In genomic region chr16:10388634-10389365, GRCm38 (mm10) we compare ENCODE assay signal across 22 mouse cellular contexts. TPM values are rescaled to one million over a fixed set of nuclear protein-coding genes. Genes with fewer than 3 reads are reported as not detected.
DNase-seq lines count a peak whose midpoint lies in the region; ATAC-seq and TF ChIP-seq lines count a peak whose summit lies in the region.
"Had no signal": no experiment of that assay in that cellular context is flagged by ENCODE, and none has a peak within 500 bp of the region (broad histone marks: within the 10 kb centered on the region; RNA-seq: fewer than 3 reads in every experiment).

No protein-coding gene starts in this region.

- no peaks in the 10 kb centered on the region for H3K9me3 ChIP-seq in midbrain, embryonic 11.5 days (ENCODE audit: control insufficient read depth, low read length)
- H3K9me3 ChIP-seq in midbrain, postnatal 0 days (ENCODE audit: low read length), result no peaks in the 10 kb centered on the region
- no peaks in the 10 kb centered on the region for H3K9me3 ChIP-seq in liver, embryonic 12.5 days (replicated peaks)
- no peaks in the 10 kb centered on the region for H3K9me3 ChIP-seq in intestine, postnatal 0 days (ENCODE audit: control insufficient read depth)
- H3K9me3 ChIP-seq: embryonic facial prominence, embryonic 10.5 days; forebrain, embryonic 15.5 days; heart, embryonic 15.5 days; hindbrain, embryonic 13.5 days had no signal

- H3K27ac ChIP-seq in midbrain, embryonic 11.5 days (ENCODE audit: low read depth, low read length), result no peak overlapping the region
- H3K27ac ChIP-seq in midbrain, postnatal 0 days (ENCODE audit: low read depth, low read length), result no peak overlapping the region
- H3K27ac ChIP-seq in liver, embryonic 12.5 days, result no peak overlapping the region
- no peak overlapping the region for H3K27ac ChIP-seq in kidney, adult 2 months (ENCODE audit: insufficient read depth, low read depth, low read length)
- no peak overlapping the region for H3K27ac ChIP-seq in layer of hippocampus, adult 2 months
- no peak overlapping the region for H3K27ac ChIP-seq in intestine, postnatal 0 days (ENCODE audit: low read depth, low read length)
- H3K27ac ChIP-seq: embryonic facial prominence, embryonic 10.5 days; forebrain, embryonic 15.5 days; heart, embryonic 15.5 days; hindbrain, embryonic 13.5 days; hindbrain, postnatal 0 days had no signal

- H3K4me2 ChIP-seq in midbrain, embryonic 11.5 days, result no peak overlapping the region
- no peak overlapping the region for H3K4me2 ChIP-seq in midbrain, postnatal 0 days (ENCODE audit: low read depth, low read length, poor library complexity, severe bottlenecking)
- H3K4me2 ChIP-seq in liver, embryonic 12.5 days, result no peak overlapping the region
- no peak overlapping the region for H3K4me2 ChIP-seq in intestine, postnatal 0 days (replicated peaks; ENCODE audit: low read depth)
- H3K4me2 ChIP-seq: forebrain, embryonic 15.5 days; heart, embryonic 15.5 days; hindbrain, embryonic 13.5 days had no signal

- no peak overlapping the region for H3K9ac ChIP-seq in midbrain, embryonic 11.5 days (ENCODE audit: low read length)
- no peak overlapping the region for H3K9ac ChIP-seq in midbrain, postnatal 0 days (replicated peaks; ENCODE audit: low read length, poor library complexity, severe bottlenecking)
- no peak overlapping the region for H3K9ac ChIP-seq in liver, embryonic 12.5 days
- H3K9ac ChIP-seq in intestine, postnatal 0 days (ENCODE audit: low read depth, low read length), result no peak overlapping the region
- H3K9ac ChIP-seq: forebrain, embryonic 15.5 days; heart, embryonic 15.5 days; hindbrain, embryonic 13.5 days had no signal

- no peak for TF ChIP-seq POLR2A in kidney, adult 2 months (IDR thresholded peaks at IDR 0.05; ENCODE audit: low read depth, low read length)

- DNase-seq in midbrain, embryonic 11.5 days (ENCODE audit: low spot score, missing footprints), result peak; percentile 53
- no peak for DNase-seq in midbrain, postnatal 0 days (ENCODE audit: low spot score)
- DNase-seq in kidney, adult 2 months, result no peak
- no peak for DNase-seq in layer of hippocampus, adult 2 months (ENCODE audit: low spot score in 2 of 2)
- DNase-seq: adrenal gland, postnatal 10 days; cerebellum, adult 11-12 months; cerebellum, adult 9-10 months; cerebellum, postnatal 25 days; gastrocnemius, postnatal 14 days; heart, postnatal 14 days had no signal

- 86% methylated on average over 6 of the region's 6 CpGs for WGBS in midbrain, embryonic 11.5 days
- 87% methylated on average over 6 of the region's 6 CpGs for WGBS in midbrain, postnatal 0 days
- WGBS in liver, embryonic 12.5 days (ENCODE audit: insufficient replicate concordance), result 82% methylated on average over 6 of the region's 6 CpGs
- 89% methylated on average over 6 of the region's 6 CpGs for WGBS in kidney, adult 2 months
- 92% methylated on average over 6 of the region's 6 CpGs for WGBS in intestine, postnatal 0 days

- H3K4me1 ChIP-seq in midbrain, embryonic 11.5 days (ENCODE audit: control insufficient read depth, insufficient read depth, low read length), result no peaks in the 10 kb centered on the region
- no peaks in the 10 kb centered on the region for H3K4me1 ChIP-seq in midbrain, postnatal 0 days (ENCODE audit: insufficient read depth, low read length)
- peaks cover 34% of the 10 kb centered on the region for H3K4me1 ChIP-seq in liver, embryonic 12.5 days
- no peaks in the 10 kb centered on the region for H3K4me1 ChIP-seq in kidney, adult 2 months (ENCODE audit: control insufficient read depth, insufficient read depth, low read length)
- H3K4me1 ChIP-seq in intestine, postnatal 0 days (replicated peaks; ENCODE audit: control insufficient read depth, insufficient read depth, low read length), result 0 out of 2 replicates have a peak, but pooled peaks cover 8% of the 10 kb centered on the region
- H3K4me1 ChIP-seq: forebrain, embryonic 15.5 days; hindbrain, embryonic 13.5 days had no signal

- H3K36me3 ChIP-seq in midbrain, embryonic 11.5 days (ENCODE audit: control insufficient read depth, insufficient read depth, low read length), result no peaks in the 10 kb centered on the region
- no peaks in the 10 kb centered on the region for H3K36me3 ChIP-seq in midbrain, postnatal 0 days (ENCODE audit: insufficient read depth, low read length)
- H3K36me3 ChIP-seq in liver, embryonic 12.5 days, result no peaks in the 10 kb centered on the region
- no peaks in the 10 kb centered on the region for H3K36me3 ChIP-seq in kidney, adult 2 months (ENCODE audit: control insufficient read depth, insufficient read depth, low read length)
- no peaks in the 10 kb centered on the region for H3K36me3 ChIP-seq in intestine, postnatal 0 days (ENCODE audit: control insufficient read depth, insufficient read depth)
- H3K36me3 ChIP-seq: embryonic facial prominence, embryonic 10.5 days; forebrain, embryonic 15.5 days; heart, embryonic 15.5 days; hindbrain, embryonic 13.5 days had no signal

- ATAC-seq in midbrain, embryonic 11.5 days (ENCODE audit: low FRiP score), result no peak
- ATAC-seq in midbrain, postnatal 0 days (ENCODE audit: low FRiP score), result no peak
- peak; percentile 34; the same call in 1 of the 2 replicates for ATAC-seq in erythroblast, adult 5-6 weeks (replicated peaks; ENCODE audit: low FRiP score, poor library complexity, severe bottlenecking)
- ATAC-seq in liver, embryonic 12.5 days, result peak; percentile 19; the same call in 1 of the 2 replicates
- peak; percentile 23; the same call in 1 of the 2 replicates for ATAC-seq in megakaryocyte progenitor cell, adult 5-6 weeks (replicated peaks; ENCODE audit: poor library complexity)
- ATAC-seq in intestine, postnatal 0 days, result no peak
- ATAC-seq: forebrain, embryonic 15.5 days; hindbrain, postnatal 0 days had no signal

- no peak overlapping the region for H3K4me3 ChIP-seq in midbrain, embryonic 11.5 days (ENCODE audit: low read depth, low read length)
- no peak overlapping the region for H3K4me3 ChIP-seq in midbrain, postnatal 0 days (ENCODE audit: low read depth, low read length)
- no peak overlapping the region for H3K4me3 ChIP-seq in liver, embryonic 12.5 days
- H3K4me3 ChIP-seq in kidney, adult 2 months (ENCODE audit: insufficient read depth, low read depth, low read length), result no peak overlapping the region
- H3K4me3 ChIP-seq in layer of hippocampus, adult 2 months, result no peak overlapping the region
- no peak overlapping the region for H3K4me3 ChIP-seq in intestine, postnatal 0 days (ENCODE audit: low read depth, low read length)
- H3K4me3 ChIP-seq: embryonic facial prominence, embryonic 10.5 days; erythroblast, embryonic 14.5 days; forebrain, embryonic 15.5 days; heart, embryonic 15.5 days; hindbrain, embryonic 13.5 days had no signal

- TF ChIP-seq CTCF in midbrain, postnatal 0 days (IDR thresholded peaks at IDR 0.05), result no peak
- TF ChIP-seq CTCF in kidney, adult 2 months (conservative IDR thresholded peaks at IDR 0.05; ENCODE audit: insufficient read depth, insufficient read length, low read depth, low read length), result no peak
- no peak for TF ChIP-seq CTCF in layer of hippocampus, adult 2 months (conservative IDR thresholded peaks at IDR 0.05)
- no peak for TF ChIP-seq CTCF in intestine, postnatal 0 days (IDR thresholded peaks at IDR 0.05; ENCODE audit: low read depth)

- no peaks in the 10 kb centered on the region for H3K27me3 ChIP-seq in midbrain, embryonic 11.5 days (ENCODE audit: control insufficient read depth, insufficient read depth, low read length)
- no peaks in the 10 kb centered on the region for H3K27me3 ChIP-seq in midbrain, postnatal 0 days (ENCODE audit: insufficient read depth, low read length)
- peaks cover 9% of the 10 kb centered on the region for H3K27me3 ChIP-seq in liver, embryonic 12.5 days (replicated peaks)
- H3K27me3 ChIP-seq in kidney, adult 2 months (replicated peaks; ENCODE audit: control insufficient read depth, insufficient read depth, low read length), result no peaks in the 10 kb centered on the region
- no peaks in the 10 kb centered on the region for H3K27me3 ChIP-seq in intestine, postnatal 0 days (replicated peaks; ENCODE audit: control insufficient read depth, insufficient read depth, low read length)
- H3K27me3 ChIP-seq: forebrain, embryonic 15.5 days; hindbrain, embryonic 13.5 days had no signal

RNA-seq across cellular contexts. Expression of gene Tekt5, which starts 6.5 kb away (rescaled TPM):
- polyA plus RNA-seq in midbrain, embryonic 11.5 days (2014; fragmentation: Nextera tagmentation; extraction: Ambion mirVana), result 0.16 and 0.18 TPM in 2 replicates
- total RNA-seq in midbrain, postnatal 0 days (2014; rRNA removed), result 9.4 and 11.2 TPM in 2 replicates
- 29.3 and 33.7 TPM in 2 replicates for polyA plus RNA-seq in midbrain, postnatal 0 days (2015; fragmentation: Nextera tagmentation; extraction: Ambion mirVana)
- total RNA-seq in erythroblast, adult 5-6 weeks (2015; ENCODE audit: low replicate concordance), result not detected in 2 replicates
- total RNA-seq in erythroblast, adult 5-6 weeks (2017; ENCODE audit: low replicate concordance), result not detected in 2 replicates
- polyA plus RNA-seq in liver, embryonic 12.5 days (2016; fragmentation: Nextera tagmentation; extraction: Ambion mirVana), result 0.08 TPM in 1 of 2 replicates, not detected in the other
- 0.10 TPM in 1 of 2 replicates, not detected in the other for total RNA-seq in megakaryocyte progenitor cell, adult 5-6 weeks (2015)
- 0.27 TPM in 1 of 2 replicates, not detected in the other for total RNA-seq in megakaryocyte progenitor cell, adult 5-6 weeks (2017)
- 0.64 and 0.77 TPM in 2 replicates for polyA plus RNA-seq in kidney, adult 2 months (2012; rRNA removed)
- total RNA-seq in layer of hippocampus, adult 2 months (2021), result 1 to 10 TPM; 6.1 to 7.4 TPM
- polyA plus RNA-seq in intestine, postnatal 0 days (2015; fragmentation: Nextera tagmentation; extraction: Ambion mirVana), result 0.26 TPM in 1 of 2 replicates, not detected in the other
- total RNA-seq: hematopoietic stem cell, adult 5-6 weeks had no signal
- polyA plus RNA-seq: erythroblast, embryonic 14.5 days; forebrain, embryonic 11.5 days had no signal

RNA-seq across cellular contexts. Expression of gene Nubp1, which starts 22.9 kb away (rescaled TPM):
- polyA plus RNA-seq in midbrain, embryonic 11.5 days (2014; fragmentation: Nextera tagmentation; extraction: Ambion mirVana), result 66.5 and 71.8 TPM in 2 replicates
- 33.0 and 37.8 TPM in 2 replicates for total RNA-seq in midbrain, postnatal 0 days (2014; rRNA removed)
- polyA plus RNA-seq in midbrain, postnatal 0 days (2015; fragmentation: Nextera tagmentation; extraction: Ambion mirVana), result 36.1 and 40.3 TPM in 2 replicates
- total RNA-seq in erythroblast, adult 5-6 weeks (2015; ENCODE audit: low replicate concordance), result 1.0 and 6.7 TPM in 2 replicates
- 7.8 and 8.6 TPM in 2 replicates for total RNA-seq in erythroblast, adult 5-6 weeks (2017; ENCODE audit: low replicate concordance)
- 49.4 and 52.0 TPM in 2 replicates for polyA plus RNA-seq in liver, embryonic 12.5 days (2016; fragmentation: Nextera tagmentation; extraction: Ambion mirVana)
- 35.9 and 40.7 TPM in 2 replicates for total RNA-seq in megakaryocyte progenitor cell, adult 5-6 weeks (2015)
- 41.5 and 48.7 TPM in 2 replicates for total RNA-seq in megakaryocyte progenitor cell, adult 5-6 weeks (2017)
- polyA plus RNA-seq in kidney, adult 2 months (2012; rRNA removed), result 28.1 and 30.5 TPM in 2 replicates
- 10 to 100 TPM; 15.5 to 17.8 TPM for total RNA-seq in layer of hippocampus, adult 2 months (2021)
- polyA plus RNA-seq in intestine, postnatal 0 days (2015; fragmentation: Nextera tagmentation; extraction: Ambion mirVana), result 29.6 and 32.4 TPM in 2 replicates

RNA-seq across cellular contexts. Expression of gene Tvp23a, which starts 58.4 kb away (rescaled TPM):
- polyA plus RNA-seq in midbrain, embryonic 11.5 days (2014; fragmentation: Nextera tagmentation; extraction: Ambion mirVana), result 24.5 and 25.0 TPM in 2 replicates
- total RNA-seq in midbrain, postnatal 0 days (2014; rRNA removed), result 77.6 and 82.0 TPM in 2 replicates
- 44.1 and 46.8 TPM in 2 replicates for polyA plus RNA-seq in midbrain, postnatal 0 days (2015; fragmentation: Nextera tagmentation; extraction: Ambion mirVana)
- not detected in 2 replicates for total RNA-seq in erythroblast, adult 5-6 weeks (2015; ENCODE audit: low replicate concordance)
- not detected in 2 replicates for total RNA-seq in erythroblast, adult 5-6 weeks (2017; ENCODE audit: low replicate concordance)
- polyA plus RNA-seq in liver, embryonic 12.5 days (2016; fragmentation: Nextera tagmentation; extraction: Ambion mirVana), result 1.7 and 1.8 TPM in 2 replicates
- not detected in 2 replicates for total RNA-seq in megakaryocyte progenitor cell, adult 5-6 weeks (2015)
- 0.03 TPM in 1 of 2 replicates, not detected in the other for total RNA-seq in megakaryocyte progenitor cell, adult 5-6 weeks (2017)
- polyA plus RNA-seq in kidney, adult 2 months (2012; rRNA removed), result 0.75 and 0.84 TPM in 2 replicates
- total RNA-seq in layer of hippocampus, adult 2 months (2021), result 10 to 100 TPM; 26.2 to 27.2 TPM
- 1.7 and 1.9 TPM in 2 replicates for polyA plus RNA-seq in intestine, postnatal 0 days (2015; fragmentation: Nextera tagmentation; extraction: Ambion mirVana)
- total RNA-seq: hematopoietic stem cell, adult 5-6 weeks had no signal
- polyA plus RNA-seq: erythroblast, embryonic 14.5 days had no signal

Comparison
In these comparisons a context has a peak if more than half of its experiments do, and no peak if none do; other contexts are left out.
1. RNA of gene Tekt5, which starts 6.5 kb away (polyA plus RNA-seq): 29.3 to 33.7 TPM in midbrain, postnatal 0 days; 0.64 to 0.77 TPM in kidney, adult 2 months, 0.26 TPM in intestine, postnatal 0 days, 0.16 to 0.18 TPM in midbrain, embryonic 11.5 days and 0.08 TPM in liver, embryonic 12.5 days; every median in the first group is over 10 times any median in the second.
2. ATAC-seq: peak in erythroblast, adult 5-6 weeks (single experiment), liver, embryonic 12.5 days (single experiment) and megakaryocyte progenitor cell, adult 5-6 weeks (single experiment); none in midbrain, embryonic 11.5 days (single experiment), midbrain, postnatal 0 days (single experiment) and intestine, postnatal 0 days (single experiment).